In genomic region chr2:166661498-166661897, GRCm38 (mm10) we compare ENCODE assay signal across 16 mouse cellular contexts. TPM values are rescaled to one million over a fixed set of nuclear protein-coding genes. Genes with fewer than 3 reads are reported as not detected.
DNase-seq lines count a peak whose midpoint lies in the region; ATAC-seq lines count a peak whose summit lies in the region.
"Had no signal": no experiment of that assay in that cellular context is flagged by ENCODE, and none has a peak within 500 bp of the region (broad histone marks: within the 10 kb centered on the region; RNA-seq: fewer than 3 reads in every experiment).

No protein-coding gene starts in this region.

- ATAC-seq in forebrain, embryonic 13.5 days = no peak
- no peak for ATAC-seq in forebrain, embryonic 12.5 days (ENCODE audit: low FRiP score)
- no peak for ATAC-seq in neural tube, embryonic 13.5 days (ENCODE audit: low read depth)
- ATAC-seq in limb, embryonic 15.5 days (ENCODE audit: insufficient number of reproducible peaks, low FRiP score, low TSS enrichment, low read depth) = no peak
- ATAC-seq: inflammation-experienced regulatory T-cells, adult 6 months had no signal

- H3K27ac ChIP-seq in forebrain, embryonic 13.5 days = peak overlapping the region; percentile 16; the same call in 1 of the 2 replicates
- H3K27ac ChIP-seq in forebrain, embryonic 12.5 days = no peak overlapping the region
- H3K27ac ChIP-seq in neural tube, embryonic 13.5 days (replicated peaks) = peak overlapping the region; percentile 68
- H3K27ac ChIP-seq in limb, embryonic 15.5 days = peak overlapping the region; percentile 63; the same call in 1 of the 2 replicates
- H3K27ac ChIP-seq: gastrocnemius, adult 2 months; lung, embryonic 15.5 days had no signal

- no peaks in the 10 kb centered on the region for H3K27me3 ChIP-seq in forebrain, embryonic 13.5 days
- no peaks in the 10 kb centered on the region for H3K27me3 ChIP-seq in forebrain, embryonic 12.5 days
- no peaks in the 10 kb centered on the region for H3K27me3 ChIP-seq in neural tube, embryonic 13.5 days
- H3K27me3 ChIP-seq in limb, embryonic 15.5 days = no peaks in the 10 kb centered on the region
- H3K27me3 ChIP-seq: lung, embryonic 15.5 days had no signal

- no peak overlapping the region for H3K4me2 ChIP-seq in forebrain, embryonic 13.5 days
- no peak overlapping the region for H3K4me2 ChIP-seq in forebrain, embryonic 12.5 days
- no peak overlapping the region for H3K4me2 ChIP-seq in neural tube, embryonic 13.5 days
- no peak overlapping the region for H3K4me2 ChIP-seq in limb, embryonic 15.5 days
- H3K4me2 ChIP-seq: lung, embryonic 15.5 days had no signal

- H3K9me3 ChIP-seq in forebrain, embryonic 13.5 days (replicated peaks) = no peaks in the 10 kb centered on the region
- no peaks in the 10 kb centered on the region for H3K9me3 ChIP-seq in forebrain, embryonic 12.5 days
- H3K9me3 ChIP-seq in neural tube, embryonic 13.5 days = no peaks in the 10 kb centered on the region
- no peaks in the 10 kb centered on the region for H3K9me3 ChIP-seq in limb, embryonic 15.5 days
- H3K9me3 ChIP-seq: lung, embryonic 15.5 days had no signal

- H3K4me3 ChIP-seq in forebrain, embryonic 13.5 days = no peak overlapping the region
- no peak overlapping the region for H3K4me3 ChIP-seq in forebrain, embryonic 12.5 days (replicated peaks)
- no peak overlapping the region for H3K4me3 ChIP-seq in neural tube, embryonic 13.5 days
- H3K4me3 ChIP-seq in limb, embryonic 15.5 days = no peak overlapping the region
- H3K4me3 ChIP-seq: gastrocnemius, adult 2 months; lung, embryonic 15.5 days had no signal

- 72% methylated on average over 12 of the region's 12 CpGs for WGBS in forebrain, embryonic 13.5 days
- 81% methylated on average over 12 of the region's 12 CpGs for WGBS in forebrain, embryonic 12.5 days
- WGBS in neural tube, embryonic 13.5 days = 65% methylated on average over 12 of the region's 12 CpGs
- 67% methylated on average over 12 of the region's 12 CpGs for WGBS in limb, embryonic 15.5 days

- no peak overlapping the region for H3K9ac ChIP-seq in forebrain, embryonic 13.5 days
- H3K9ac ChIP-seq in forebrain, embryonic 12.5 days = no peak overlapping the region
- H3K9ac ChIP-seq in neural tube, embryonic 13.5 days = no peak overlapping the region
- no peak overlapping the region for H3K9ac ChIP-seq in limb, embryonic 15.5 days
- H3K9ac ChIP-seq: lung, embryonic 15.5 days had no signal

- no peak for DNase-seq in neural tube, embryonic 10.5 days (ENCODE audit: extremely low spot score, low spot score)
- no peak for DNase-seq in gastrocnemius, adult 18-20 months (ENCODE audit: low spot score)
- DNase-seq in yolk sac, embryonic 10.5 days (ENCODE audit: low spot score) = no peak
- no peak for DNase-seq in ovary, postnatal 14 days (ENCODE audit: low spot score)
- DNase-seq: adrenal gland, postnatal 25 days; gastrocnemius, adult 2 months; heart, adult 18-20 months; kidney, adult 9 months; retina, postnatal 1 day; thymus, adult 2 months had no signal

- peaks cover 68% of the 10 kb centered on the region for H3K4me1 ChIP-seq in forebrain, embryonic 13.5 days
- H3K4me1 ChIP-seq in forebrain, embryonic 12.5 days = peaks cover 67% of the 10 kb centered on the region
- H3K4me1 ChIP-seq in neural tube, embryonic 13.5 days (replicated peaks) = peaks cover 81% of the 10 kb centered on the region
- H3K4me1 ChIP-seq in limb, embryonic 15.5 days = peaks cover 42% of the 10 kb centered on the region
- H3K4me1 ChIP-seq: lung, embryonic 15.5 days had no signal

- H3K36me3 ChIP-seq in forebrain, embryonic 13.5 days (ENCODE audit: poor library complexity, severe bottlenecking) = no peaks in the 10 kb centered on the region
- no peaks in the 10 kb centered on the region for H3K36me3 ChIP-seq in forebrain, embryonic 12.5 days (replicated peaks)
- no peaks in the 10 kb centered on the region for H3K36me3 ChIP-seq in neural tube, embryonic 13.5 days
- H3K36me3 ChIP-seq in limb, embryonic 15.5 days = no peaks in the 10 kb centered on the region
- H3K36me3 ChIP-seq: lung, embryonic 15.5 days had no signal

RNA-seq across cellular contexts. Expression of gene Prex1, which starts 52.1 kb away (rescaled TPM):
- polyA plus RNA-seq in forebrain, embryonic 13.5 days (2015; fragmentation: Nextera tagmentation; extraction: Ambion mirVana) = 28.6 and 32.7 TPM in 2 replicates
- 29.9 and 30.7 TPM in 2 replicates for polyA plus RNA-seq in forebrain, embryonic 12.5 days (2016; fragmentation: Nextera tagmentation; extraction: Ambion mirVana)
- 28.5 and 29.3 TPM in 2 replicates for polyA plus RNA-seq in neural tube, embryonic 13.5 days (2015; fragmentation: Nextera tagmentation; extraction: Ambion mirVana)
- 17.7 and 19.1 TPM in 2 replicates for polyA plus RNA-seq in limb, embryonic 15.5 days (2015; fragmentation: Nextera tagmentation; extraction: Ambion mirVana)
- 1 to 10 TPM; 3.4 to 5.1 TPM for total RNA-seq in gastrocnemius, adult 18-20 months (2021)
